Mouse (Mus musculus) embryonic fibroblast, embryonic 13.5 days (primary cell): Measurements from ENCODE around the gene Prkcd.

Experiments used
- CTCF ChIP-seq: IDR thresholded peaks from 2 replicates; pipeline ENCODE4 v1.5.1; 2011; ENCODE audit warnings: mild to moderate bottlenecking, control low read depth, low read length, moderate library complexity, borderline replicate concordance; ENCODE audit not compliant: insufficient read depth
- POLR2A ChIP-seq: IDR thresholded peaks from 2 replicates; pipeline ENCODE4 v1.6.1; 2011; ENCODE audit warnings: low read depth, mild to moderate bottlenecking, control low read depth, low read length, moderate library complexity

DNA sequence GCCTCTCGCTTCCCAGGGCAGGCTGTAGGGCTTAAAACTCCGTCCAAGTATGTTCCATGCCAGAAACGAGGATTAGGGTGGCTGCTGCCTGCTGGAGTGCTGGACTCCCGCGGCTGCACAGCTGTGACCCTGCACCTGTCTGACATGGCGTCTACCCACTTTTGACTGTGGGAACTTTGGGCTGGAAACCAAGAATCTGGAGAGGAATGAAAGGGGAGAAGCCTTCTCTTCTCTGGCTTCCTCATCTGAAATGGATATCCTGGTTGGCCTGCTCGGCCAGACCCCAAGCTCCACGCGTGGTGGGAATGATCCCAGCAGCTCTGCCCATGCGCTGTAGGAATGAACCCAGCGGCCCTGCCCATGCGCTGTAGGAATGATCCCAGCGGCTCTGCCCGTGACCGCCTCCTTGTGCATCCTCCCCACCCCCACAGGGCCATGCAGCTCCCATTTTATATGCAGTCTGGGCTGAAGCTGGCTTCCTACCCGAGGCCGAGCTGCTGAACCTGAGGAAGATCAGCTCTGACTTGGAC is 66.6 kb downstream of the Prkcd start:
- TF ChIP-seq POLR2A: no peak
- TF ChIP-seq CTCF: no peak
